ENCODE assay signal across 11 mouse cellular contexts in genomic region chr14:54190305-54191025, GRCm38 (mm10).
A peak's percentile ranks its signal among the peaks of the same experiment; 100 is the strongest.
DNase-seq lines count a peak whose midpoint lies in the region; ATAC-seq and TF ChIP-seq lines count a peak whose summit lies in the region.
"Had no signal": no experiment of that assay in that cellular context is flagged by ENCODE, and none has a peak within 500 bp of the region (broad histone marks: within the 10 kb centered on the region; RNA-seq: fewer than 3 reads in every experiment).

No protein-coding gene starts in this region.

- peaks cover 4% of the 10 kb centered on the region; the same call in 1 of the 2 replicates for H3K36me3 ChIP-seq in heart, adult 2 months (ENCODE audit: control insufficient read depth, insufficient read depth, low read length)
- no peaks in the 10 kb centered on the region for H3K36me3 ChIP-seq in intestine, embryonic 15.5 days
- H3K36me3 ChIP-seq: limb, embryonic 13.5 days had no signal

- peak overlapping the region; percentile 9; the same call in 1 of the 2 replicates for H3K9ac ChIP-seq in heart, adult 2 months (ENCODE audit: low read depth, low read length)
- H3K9ac ChIP-seq in intestine, embryonic 15.5 days = no peak overlapping the region
- H3K9ac ChIP-seq: limb, embryonic 13.5 days had no signal

- TF ChIP-seq CTCF in heart, adult 2 months (IDR thresholded peaks at IDR 0.05) = no peak
- no peak for TF ChIP-seq CTCF in left cerebral cortex, adult 2 months (IDR thresholded peaks at IDR 0.05)

- no peak for DNase-seq in heart, adult 2 months
- no peak for DNase-seq in heart, adult 8-10 months (ENCODE audit: low spot score)
- DNase-seq in left cerebral cortex, adult 2 months (ENCODE audit: extremely low spot score in 1 of 2, low spot score in 2 of 2) = no peak
- DNase-seq in left cerebral cortex, adult 9 months (ENCODE audit: low spot score in 2 of 2) = no peak
- DNase-seq in ZHBTc4 (ENCODE audit: low read depth, low spot score) = peak; percentile 17
- DNase-seq in frontal cortex, postnatal 36 days (ENCODE audit: low spot score in 2 of 2) = no peak
- no peak for DNase-seq in embryo, embryonic 10 days (ENCODE audit: low spot score)
- DNase-seq: adrenal gland, adult 8-10 months; cerebellum, adult 2 months had no signal

- TF ChIP-seq EP300 in heart, adult 2 months (IDR thresholded peaks at IDR 0.05; ENCODE audit: insufficient read depth, low read depth, low read length) = no peak

- H3K27ac ChIP-seq in heart, adult 2 months = peak overlapping the region; percentile 61
- H3K27ac ChIP-seq in left cerebral cortex, adult 2 months = 0 out of 2 replicates have a peak overlapping the region, but pooled peaks have one; percentile 25
- peak overlapping the region; percentile 51 for H3K27ac ChIP-seq in intestine, embryonic 15.5 days
- H3K27ac ChIP-seq: limb, embryonic 13.5 days had no signal

- no peak overlapping the region for H3K4me2 ChIP-seq in intestine, embryonic 15.5 days (replicated peaks)
- H3K4me2 ChIP-seq: limb, embryonic 13.5 days had no signal

- no peaks in the 10 kb centered on the region for H3K27me3 ChIP-seq in heart, adult 2 months (ENCODE audit: control insufficient read depth, insufficient read depth, low read length)
- no peaks in the 10 kb centered on the region for H3K27me3 ChIP-seq in intestine, embryonic 15.5 days (replicated peaks)

- H3K4me1 ChIP-seq in heart, adult 2 months (ENCODE audit: control insufficient read depth, insufficient read depth, low read length) = peaks cover 12% of the 10 kb centered on the region
- H3K4me1 ChIP-seq in intestine, embryonic 15.5 days (replicated peaks) = peaks cover 29% of the 10 kb centered on the region

- H3K9me3 ChIP-seq in intestine, embryonic 15.5 days = no peaks in the 10 kb centered on the region
- H3K9me3 ChIP-seq: limb, embryonic 13.5 days had no signal

- TF ChIP-seq POLR2A in heart, adult 2 months (IDR thresholded peaks at IDR 0.05; ENCODE audit: insufficient read depth, low read depth, low read length) = no peak

- intact Hi-C loops in heart, adult 2 months (cut with DNase I) = no loop called here
- intact Hi-C loops in left cerebral cortex, adult 2 months (cut with DNase I) = no loop called here

- no peak overlapping the region for H3K4me3 ChIP-seq in heart, adult 2 months
- no peak overlapping the region for H3K4me3 ChIP-seq in left cerebral cortex, adult 2 months
- no peak overlapping the region for H3K4me3 ChIP-seq in intestine, embryonic 15.5 days (replicated peaks)
- H3K4me3 ChIP-seq: limb, embryonic 13.5 days had no signal

- peak; percentile 73 for ATAC-seq in intestine, embryonic 15.5 days

- 35% methylated on average over 7 of the region's 7 CpGs for WGBS in heart, adult 2 months
- 42% methylated on average over 7 of the region's 7 CpGs for WGBS in intestine, embryonic 15.5 days

- no peaks in the 10 kb centered on the region for H3K79me2 ChIP-seq in heart, adult 2 months (replicated peaks; ENCODE audit: control insufficient read depth, insufficient read depth, low read length)
